Mouse (Mus musculus): ENCODE measurements around the gene Ciz1. TPM values are rescaled to one million over a fixed set of nuclear protein-coding genes. Genes with fewer than 3 reads are reported as not detected.

The Ciz1 gene
- total and polyA plus RNA-seq, 3 experiments, result 62.9 to 306 (median 213) TPM

DNA sequence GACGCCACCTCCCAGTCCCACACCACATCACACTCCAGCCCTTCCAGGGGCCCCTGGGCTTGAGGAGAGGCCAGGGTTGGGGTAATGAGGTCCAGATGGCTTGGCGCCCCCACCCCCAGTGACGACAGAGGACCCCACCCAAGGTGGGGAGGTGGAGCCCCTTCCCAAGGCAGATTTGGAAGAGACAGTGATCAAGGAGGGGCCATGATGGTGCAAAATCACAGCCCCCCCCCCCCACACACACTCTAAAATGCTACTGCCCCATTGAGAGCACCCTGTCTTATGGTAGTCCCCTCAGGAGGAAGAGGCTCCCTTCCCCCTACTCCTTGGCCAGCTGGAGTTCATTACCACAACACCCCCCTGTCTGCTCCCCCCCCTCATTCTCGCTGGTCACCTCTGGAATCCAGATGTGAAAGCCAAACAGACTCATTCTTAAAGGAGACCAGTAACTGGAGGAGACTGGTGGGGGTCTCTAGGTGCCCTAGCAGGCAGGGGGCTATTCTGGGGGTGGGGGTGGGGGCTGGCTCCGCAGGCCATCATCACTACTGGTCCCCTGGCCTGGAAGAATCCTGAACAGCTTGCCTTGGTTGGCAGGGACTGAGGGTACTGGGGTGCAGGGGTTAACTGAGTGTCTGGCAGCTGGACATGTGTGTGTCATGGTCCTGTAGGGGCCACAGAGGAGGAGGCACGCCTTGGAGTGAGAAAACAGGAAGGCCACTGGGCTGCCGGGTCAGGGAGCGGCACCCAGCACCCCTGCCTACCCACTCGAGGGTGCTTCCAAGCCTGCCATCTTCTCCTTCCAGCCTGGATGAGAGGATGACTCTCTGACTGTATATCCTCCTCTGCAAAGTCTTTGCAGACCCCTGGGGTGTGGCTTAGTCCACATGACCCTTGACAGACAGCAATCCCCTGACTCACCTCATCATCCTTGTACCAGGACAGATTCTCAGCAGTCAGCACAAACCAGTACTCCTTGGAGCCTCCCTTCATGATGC lies 32.2 kb upstream of the Ciz1 start:
- peaks cover 7% of the 10 kb centered on the region for H3K4me1 ChIP-seq (ENCODE audit: insufficient read depth, low read depth, low read length)
- H3K27me3 ChIP-seq (ENCODE audit: insufficient read depth, low read length), result peaks cover 59% of the 10 kb centered on the region
- ATAC-seq (ENCODE audit: extremely low read depth, insufficient number of reproducible peaks, low FRiP score, poor library complexity, severe bottlenecking), result no peak
- no peak for DNase-seq (ENCODE audit: low spot score)
- H3K4me3 ChIP-seq (ENCODE audit: low read depth, low read length), result no peak overlapping the region
- H3K9me3 ChIP-seq (replicated peaks), result no peaks in the 10 kb centered on the region
- no peak for TF ChIP-seq TAL1 (conservative IDR thresholded peaks at IDR 0.05; ENCODE audit: low read depth, low read length)
- no peaks in the 10 kb centered on the region for H3K36me3 ChIP-seq (replicated peaks)

- Histone ChIP-seq H3K27me3 (ENCODE audit: insufficient read depth, low read length) (peaks cover 57% of the 10 kb centered on the region), H3K4me3 (ENCODE audit: low read depth, low read length) (no peak overlapping the region), H3K4me1 (ENCODE audit: insufficient read depth, low read depth, low read length) (peaks cover 7% of the 10 kb centered on the region), H3K36me3 (replicated peaks) (no peaks in the 10 kb centered on the region), H3K9me3 (replicated peaks) (no peaks in the 10 kb centered on the region)
- DNase-seq (ENCODE audit: low spot score) (no peak), ATAC-seq (ENCODE audit: extremely low read depth, insufficient number of reproducible peaks, low FRiP score, poor library complexity, severe bottlenecking) (no peak)
- no peak for TF ChIP-seq GATA1 (IDR thresholded peaks at IDR 0.05; ENCODE audit: borderline replicate concordance, low read length)
- no peak for TF ChIP-seq CTCF (IDR thresholded peaks at IDR 0.05; ENCODE audit: low read depth, low read length)
- no peak for TF ChIP-seq GATA2 (IDR thresholded peaks at IDR 0.05; ENCODE audit: borderline replicate concordance, low read depth, low read length)
- TF ChIP-seq TAL1 (conservative IDR thresholded peaks at IDR 0.05; ENCODE audit: low read depth, low read length), result no peak
- TF ChIP-seq POLR2AphosphoS5 (IDR thresholded peaks at IDR 0.05; ENCODE audit: insufficient replicate concordance, low read depth, low read length), result no peak
Observed at GRCm38 (mm10) chr2:32320721-32321120, 31.4 kb upstream of the Ciz1 start.

GRCm38 (mm10) chr2:32321591-32322298 lies 30.4 kb upstream of the Ciz1 start:
- Histone ChIP-seq H3K4me1 (ENCODE audit: insufficient read depth, low read depth, low read length) (peaks cover 7% of the 10 kb centered on the region), H3K4me3 (ENCODE audit: low read depth, low read length) (no peak overlapping the region), H3K27me3 (ENCODE audit: insufficient read depth, low read length) (peaks cover 52% of the 10 kb centered on the region), H3K9me3 (replicated peaks) (no peaks in the 10 kb centered on the region), H3K36me3 (replicated peaks) (no peaks in the 10 kb centered on the region)
- ATAC-seq (ENCODE audit: extremely low read depth, insufficient number of reproducible peaks, low FRiP score, poor library complexity, severe bottlenecking) (no peak), DNase-seq (ENCODE audit: low spot score) (no peak)
- TF ChIP-seq POLR2AphosphoS5 (IDR thresholded peaks at IDR 0.05; ENCODE audit: insufficient replicate concordance, low read depth, low read length), result no peak
- TF ChIP-seq GATA1 (IDR thresholded peaks at IDR 0.05; ENCODE audit: borderline replicate concordance, low read length), result no peak
- TF ChIP-seq GATA2 (IDR thresholded peaks at IDR 0.05; ENCODE audit: borderline replicate concordance, low read depth, low read length), result no peak
- no peak for TF ChIP-seq CTCF (IDR thresholded peaks at IDR 0.05; ENCODE audit: low read depth, low read length)
- no peak for TF ChIP-seq TAL1 (conservative IDR thresholded peaks at IDR 0.05; ENCODE audit: low read depth, low read length)

DNA sequence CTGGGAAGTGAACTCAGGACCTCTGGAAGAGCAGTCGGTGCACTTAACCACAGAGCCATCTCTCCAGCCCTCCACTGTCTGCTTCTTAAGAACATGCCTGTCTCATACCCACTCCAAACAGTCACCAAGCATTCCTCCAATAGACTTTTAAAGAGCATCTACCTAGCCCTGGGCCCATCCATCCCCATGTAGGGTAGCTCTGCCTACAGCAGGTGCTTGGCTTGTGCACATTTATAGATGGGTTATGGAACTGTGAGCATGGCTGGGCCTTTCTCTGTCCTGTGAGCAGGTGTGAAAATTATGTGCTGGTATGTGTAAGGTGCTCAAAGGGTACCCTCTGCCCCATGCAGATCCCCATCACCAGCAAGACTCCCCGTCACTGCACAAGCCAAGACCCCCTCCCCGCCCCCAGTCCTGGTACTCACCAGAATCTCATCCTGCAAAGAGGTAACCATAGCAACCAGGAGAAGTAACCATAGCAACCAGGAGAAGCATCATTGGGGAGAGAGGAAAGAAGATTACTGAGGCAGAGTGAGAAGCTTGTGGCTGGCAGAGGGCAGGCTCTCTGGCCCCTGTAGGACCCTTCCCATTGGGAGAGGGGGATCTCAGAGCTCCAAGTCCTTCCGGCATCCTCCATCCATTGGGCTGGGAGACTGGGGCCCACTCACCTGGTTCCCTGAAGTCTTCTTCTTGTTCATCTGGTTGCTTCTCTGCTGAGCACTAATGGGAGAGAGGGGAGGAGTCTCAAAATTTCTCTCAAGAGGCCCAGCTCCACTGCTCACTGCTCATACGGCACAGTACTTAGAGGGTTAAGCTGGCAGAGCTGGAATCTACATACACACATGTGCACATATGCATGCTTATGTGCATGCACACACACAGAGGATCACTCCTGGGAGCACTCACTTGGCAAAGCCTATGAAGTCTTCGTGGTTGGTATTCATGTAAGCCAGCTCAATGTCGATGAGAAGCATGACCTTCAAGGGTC lies 29.1 kb upstream of the Ciz1 start:
- no peaks in the 10 kb centered on the region for H3K9me3 ChIP-seq (replicated peaks)
- no peak for ATAC-seq (ENCODE audit: extremely low read depth, insufficient number of reproducible peaks, low FRiP score, poor library complexity, severe bottlenecking)
- H3K36me3 ChIP-seq (replicated peaks), result no peaks in the 10 kb centered on the region
- H3K4me1 ChIP-seq (ENCODE audit: insufficient read depth, low read depth, low read length), result peaks cover 5% of the 10 kb centered on the region
- no peak for DNase-seq (ENCODE audit: low spot score)
- TF ChIP-seq GATA2 (IDR thresholded peaks at IDR 0.05; ENCODE audit: borderline replicate concordance, low read depth, low read length) (no peak), TAL1 (conservative IDR thresholded peaks at IDR 0.05; ENCODE audit: low read depth, low read length) (no peak), CTCF (IDR thresholded peaks at IDR 0.05; ENCODE audit: low read depth, low read length) (no peak), GATA1 (IDR thresholded peaks at IDR 0.05; ENCODE audit: borderline replicate concordance, low read length) (no peak), POLR2AphosphoS5 (IDR thresholded peaks at IDR 0.05; ENCODE audit: insufficient replicate concordance, low read depth, low read length) (no peak)
- peaks cover 46% of the 10 kb centered on the region for H3K27me3 ChIP-seq (ENCODE audit: insufficient read depth, low read length)
- H3K4me3 ChIP-seq (ENCODE audit: low read depth, low read length), result no peak overlapping the region

- H3K36me3 ChIP-seq (replicated peaks), result no peaks in the 10 kb centered on the region
- H3K9me3 ChIP-seq (replicated peaks), result no peaks in the 10 kb centered on the region
- no peak for DNase-seq (ENCODE audit: low spot score)
- H3K4me3 ChIP-seq (ENCODE audit: low read depth, low read length), result no peak overlapping the region
- H3K4me1 ChIP-seq (ENCODE audit: insufficient read depth, low read depth, low read length), result peaks cover 2% of the 10 kb centered on the region; the same call in 1 of the 2 replicates
- H3K27me3 ChIP-seq (ENCODE audit: insufficient read depth, low read length), result peaks cover 50% of the 10 kb centered on the region
- ATAC-seq (ENCODE audit: extremely low read depth, insufficient number of reproducible peaks, low FRiP score, poor library complexity, severe bottlenecking), result no peak
- no peak for TF ChIP-seq TAL1 (conservative IDR thresholded peaks at IDR 0.05; ENCODE audit: low read depth, low read length)
- TF ChIP-seq CTCF (IDR thresholded peaks at IDR 0.05; ENCODE audit: low read depth, low read length), result no peak
- no peak for TF ChIP-seq GATA2 (IDR thresholded peaks at IDR 0.05; ENCODE audit: borderline replicate concordance, low read depth, low read length)
- no peak for TF ChIP-seq GATA1 (IDR thresholded peaks at IDR 0.05; ENCODE audit: borderline replicate concordance, low read length)
- TF ChIP-seq POLR2AphosphoS5 (IDR thresholded peaks at IDR 0.05; ENCODE audit: insufficient replicate concordance, low read depth, low read length), result no peak
Observed at GRCm38 (mm10) chr2:32324322-32324721, 27.8 kb upstream of the Ciz1 start.

Data from G1E (cell line).